Mouse (Mus musculus): ENCODE measurements at regions not wholly inside any gene's neighbourhood (a gene's known extent, or its start where the extent isn't known, plus 50 kb on each side); places are given as distances from the start of the nearest gene placed in this dataset.

GRCm38 (mm10) chr2:11367319-11367718, 186.6 kb downstream of the Pfkfb3 start:
- TF ChIP-seq EP300 (optimal IDR thresholded peaks at IDR 0.05) = no peak
- no peak for TF ChIP-seq CTCF (IDR thresholded peaks at IDR 0.05; ENCODE audit: low read depth)

All from stomach, postnatal 0 days (tissue).